Mouse (Mus musculus) cortical plate, adult 2 months (tissue): ENCODE results near the gene Ptpn14.

ENCODE experiments used
- CTCF ChIP-seq: fragments of 200-500 bp; IDR thresholded peaks from 2 replicates; pipeline ENCODE4 v1.5.1; 2011; ENCODE audit warnings: mild to moderate bottlenecking, control low read depth, low read length; ENCODE audit not compliant: insufficient read depth; ENCODE audit errors: extremely low read depth
- POLR2A ChIP-seq: fragments of 200-500 bp; IDR thresholded peaks from 2 replicates; pipeline ENCODE4 v1.6.1; 2011; ENCODE audit warnings: mild to moderate bottlenecking, low read length, control low read depth; ENCODE audit not compliant: insufficient read depth; ENCODE audit errors: extremely low read depth

GRCm38 (mm10) chr1:189767164-189767563 lies 39.1 kb downstream of the Ptpn14 start:
- no peak for TF ChIP-seq CTCF
- TF ChIP-seq POLR2A = no peak
